Mouse (Mus musculus) kidney, embryonic 16.5 days (tissue): Measurements from ENCODE around the gene Pdgfc. TPM values are rescaled to one million over a fixed set of nuclear protein-coding genes. Genes with fewer than 3 reads are reported as not detected.

Experiments
- ATAC-seq: fragments of 200-750 bp; cut with Nextera tagmentation; 2 replicates; pipeline ENCODE4 v1.8.0; 2017; ENCODE audit warnings: moderate TSS enrichment; ENCODE audit not compliant: low FRiP score, low TSS enrichment
- H3K27ac ChIP-seq: fragments of 300-500 bp; sonication (generic); 2 replicates; pipeline ENCODE4 v1.5.1; 2014; ENCODE audit warnings: low read length
- H3K27me3 ChIP-seq: fragments of 300-500 bp; sonication (generic); 2 replicates; pipeline ENCODE4 v1.6.1; 2014; ENCODE audit warnings: low read length, control low read depth, mixed read lengths; ENCODE audit not compliant: insufficient read depth
- H3K36me3 ChIP-seq: fragments of 300-500 bp; sonication (generic); 2 replicates; pipeline ENCODE4 v1.6.1; 2014; ENCODE audit warnings: low read length, control low read depth, mixed read lengths; ENCODE audit not compliant: insufficient read depth
- H3K4me1 ChIP-seq: fragments of 300-500 bp; sonication (generic); 2 replicates; pipeline ENCODE4 v1.6.1; 2014; ENCODE audit warnings: low read length, control low read depth, mixed read lengths; ENCODE audit not compliant: insufficient read depth
- H3K4me2 ChIP-seq: fragments of 300-500 bp; sonication (generic); replicated peaks from 2 replicates; pipeline ENCODE4 v1.6.1; 2014; ENCODE audit warnings: low read depth, low read length
- H3K4me3 ChIP-seq: fragments of 300-500 bp; sonication (generic); 2 replicates; pipeline ENCODE4 v1.5.1; 2014; ENCODE audit warnings: mild to moderate bottlenecking, low read length
- H3K9ac ChIP-seq: fragments of 300-500 bp; sonication (generic); replicated peaks from 2 replicates; pipeline ENCODE4 v1.6.1; 2014; ENCODE audit warnings: low read length
- H3K9me3 ChIP-seq: fragments of 300-500 bp; sonication (generic); 2 replicates; pipeline ENCODE4 v1.6.1; 2016; ENCODE audit warnings: low read length, control low read depth
- WGBS: fragments of 180-500 bp; shearing (Covaris S2); extraction: QIAGEN DNeasy Blood & Tissue Kit; methylation state at CpG from one replicate; pipeline ENCODE4 v1.1.7; 2014; 5-methylcytosine and 5-hydroxymethylcytosine counted together
- polyA plus RNA-seq: library from polyadenylated mRNA; unstranded; fragments of >200 nt; fragmentation: Nextera tagmentation; extraction: Ambion mirVana; gene quantifications from 2 replicates; pipeline ENCODE4 v1.2.1, GENCODE M21; 2015

Gene Pdgfc
- polyA plus RNA-seq, 1 experiment from 2014 or later, result 28.1 TPM

- no peak overlapping the region for H3K4me3 ChIP-seq
- no peaks in the 10 kb centered on the region for H3K36me3 ChIP-seq
- no peak overlapping the region for H3K4me2 ChIP-seq
- whole genome bisulfite sequencing, result 61% methylated on average over 3 of the region's 3 CpGs
- no peak for ATAC-seq
- 0 out of 2 replicates have a peak, but pooled peaks cover 4% of the 10 kb centered on the region for H3K4me1 ChIP-seq
- H3K27me3 ChIP-seq, result no peaks in the 10 kb centered on the region
- H3K27ac ChIP-seq, result no peak overlapping the region
- H3K9me3 ChIP-seq, result no peaks in the 10 kb centered on the region
- H3K9ac ChIP-seq, result no peak overlapping the region
Observed at GRCm38 (mm10) chr3:81028361-81028760, 7.9 kb upstream of the Pdgfc start.

DNA sequence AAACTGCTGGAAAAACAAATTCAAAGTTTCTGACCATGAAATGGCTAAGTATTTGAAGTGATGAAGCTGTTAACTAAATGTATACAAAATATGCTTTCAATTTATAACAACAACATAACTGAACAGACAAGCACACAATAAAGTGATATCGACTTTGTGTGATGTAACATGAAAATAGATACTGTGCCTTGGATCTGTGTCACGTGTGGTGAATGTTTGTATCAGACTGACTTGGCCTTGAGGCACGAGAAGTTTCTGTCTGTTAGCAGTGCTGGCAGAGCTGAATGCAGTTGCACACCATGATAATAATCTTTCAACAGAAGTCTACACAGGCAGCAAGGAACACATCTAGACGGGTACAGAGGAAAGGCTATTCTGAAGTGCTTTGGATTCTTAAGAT, 6.9 kb upstream of the Pdgfc start:
- no peak for ATAC-seq
- no peak overlapping the region for H3K27ac ChIP-seq
- H3K9me3 ChIP-seq, result no peaks in the 10 kb centered on the region
- H3K4me1 ChIP-seq, result 0 out of 2 replicates have a peak, but pooled peaks cover 4% of the 10 kb centered on the region
- H3K4me2 ChIP-seq, result no peak overlapping the region
- 75% methylated on average over 4 of the region's 4 CpGs for WGBS
- H3K9ac ChIP-seq, result no peak overlapping the region
- H3K4me3 ChIP-seq, result no peak overlapping the region
- H3K36me3 ChIP-seq, result no peaks in the 10 kb centered on the region
- no peaks in the 10 kb centered on the region for H3K27me3 ChIP-seq

- no peak for ATAC-seq
- H3K27ac ChIP-seq, result no peak overlapping the region
- H3K4me1 ChIP-seq, result 0 out of 2 replicates have a peak, but pooled peaks cover 4% of the 10 kb centered on the region
- no peaks in the 10 kb centered on the region for H3K27me3 ChIP-seq
- WGBS, result 74% methylated on average over 3 of the region's 3 CpGs
- H3K9me3 ChIP-seq, result no peaks in the 10 kb centered on the region
- H3K4me2 ChIP-seq, result no peak overlapping the region
- no peak overlapping the region for H3K4me3 ChIP-seq
- H3K9ac ChIP-seq, result no peak overlapping the region
- no peaks in the 10 kb centered on the region for H3K36me3 ChIP-seq
Observed at GRCm38 (mm10) chr3:81029909-81030308, 6.3 kb upstream of the Pdgfc start.

GRCm38 (mm10) chr3:81030311-81030710, 5.9 kb upstream of the Pdgfc start:
- 80% methylated on average over 2 of the region's 2 CpGs for WGBS
- H3K9me3 ChIP-seq, result no peaks in the 10 kb centered on the region
- H3K4me2 ChIP-seq, result no peak overlapping the region
- H3K27me3 ChIP-seq, result no peaks in the 10 kb centered on the region
- H3K4me3 ChIP-seq, result no peak overlapping the region
- H3K9ac ChIP-seq, result no peak overlapping the region
- no peak overlapping the region for H3K27ac ChIP-seq
- ATAC-seq, result no peak
- H3K36me3 ChIP-seq, result no peaks in the 10 kb centered on the region
- H3K4me1 ChIP-seq, result 0 out of 2 replicates have a peak, but pooled peaks cover 4% of the 10 kb centered on the region

- Histone ChIP-seq H3K27ac (no peak overlapping the region), H3K9me3 (no peaks in the 10 kb centered on the region), H3K27me3 (no peaks in the 10 kb centered on the region), H3K4me2 (no peak overlapping the region), H3K9ac (no peak overlapping the region), H3K4me3 (no peak overlapping the region), H3K4me1 (0 out of 2 replicates have a peak, but pooled peaks cover 4% of the 10 kb centered on the region), H3K36me3 (no peaks in the 10 kb centered on the region)
- 68% methylated on average over 4 of the region's 4 CpGs for WGBS
- no peak for ATAC-seq
Observed at GRCm38 (mm10) chr3:81032014-81032413, 4.2 kb upstream of the Pdgfc start.

DNA sequence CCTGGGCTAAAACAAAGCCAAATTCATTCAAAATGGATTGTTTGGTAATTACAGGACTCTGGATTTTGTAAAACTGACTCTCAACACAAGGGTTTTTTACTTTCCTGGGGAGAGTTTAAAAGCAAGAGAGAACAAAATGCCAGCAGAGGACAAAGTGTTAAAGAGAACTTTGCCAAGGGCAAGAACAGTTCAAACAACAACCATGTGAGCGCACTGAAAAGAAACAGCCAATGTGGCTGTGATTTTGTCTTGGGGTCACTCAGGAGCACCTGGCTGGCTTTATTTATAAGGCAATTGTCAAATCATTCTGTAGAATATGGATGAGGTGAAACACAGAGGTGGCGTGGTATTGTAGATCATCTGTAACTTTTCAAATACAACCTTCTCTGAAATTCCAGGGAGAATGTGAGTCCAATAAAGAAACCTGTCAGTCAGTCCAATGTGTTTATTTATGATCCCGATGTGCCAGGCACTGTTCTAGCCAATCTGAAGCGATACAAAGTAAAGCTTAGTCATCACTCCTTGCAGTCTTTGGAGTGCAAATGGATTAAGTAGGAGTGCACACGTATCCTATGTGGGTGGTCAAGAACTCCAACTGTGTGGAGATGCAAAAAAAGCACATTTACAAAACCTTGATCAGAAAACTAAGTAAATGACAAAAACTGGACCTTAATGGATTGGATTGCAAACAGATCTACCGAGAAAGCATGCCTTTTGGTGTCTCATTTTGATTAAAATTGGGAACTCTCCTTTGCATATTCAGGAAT, 1.7 kb upstream of the Pdgfc start:
- 74% methylated on average over 6 of the region's 6 CpGs for WGBS
- no peak overlapping the region for H3K4me2 ChIP-seq
- peaks cover 15% of the 10 kb centered on the region; the same call in 1 of the 2 replicates for H3K4me1 ChIP-seq
- H3K36me3 ChIP-seq, result no peaks in the 10 kb centered on the region
- no peak for ATAC-seq
- no peak overlapping the region for H3K27ac ChIP-seq
- H3K9ac ChIP-seq, result no peak overlapping the region
- H3K4me3 ChIP-seq, result no peak overlapping the region
- no peaks in the 10 kb centered on the region for H3K9me3 ChIP-seq
- H3K27me3 ChIP-seq, result no peaks in the 10 kb centered on the region

DNA sequence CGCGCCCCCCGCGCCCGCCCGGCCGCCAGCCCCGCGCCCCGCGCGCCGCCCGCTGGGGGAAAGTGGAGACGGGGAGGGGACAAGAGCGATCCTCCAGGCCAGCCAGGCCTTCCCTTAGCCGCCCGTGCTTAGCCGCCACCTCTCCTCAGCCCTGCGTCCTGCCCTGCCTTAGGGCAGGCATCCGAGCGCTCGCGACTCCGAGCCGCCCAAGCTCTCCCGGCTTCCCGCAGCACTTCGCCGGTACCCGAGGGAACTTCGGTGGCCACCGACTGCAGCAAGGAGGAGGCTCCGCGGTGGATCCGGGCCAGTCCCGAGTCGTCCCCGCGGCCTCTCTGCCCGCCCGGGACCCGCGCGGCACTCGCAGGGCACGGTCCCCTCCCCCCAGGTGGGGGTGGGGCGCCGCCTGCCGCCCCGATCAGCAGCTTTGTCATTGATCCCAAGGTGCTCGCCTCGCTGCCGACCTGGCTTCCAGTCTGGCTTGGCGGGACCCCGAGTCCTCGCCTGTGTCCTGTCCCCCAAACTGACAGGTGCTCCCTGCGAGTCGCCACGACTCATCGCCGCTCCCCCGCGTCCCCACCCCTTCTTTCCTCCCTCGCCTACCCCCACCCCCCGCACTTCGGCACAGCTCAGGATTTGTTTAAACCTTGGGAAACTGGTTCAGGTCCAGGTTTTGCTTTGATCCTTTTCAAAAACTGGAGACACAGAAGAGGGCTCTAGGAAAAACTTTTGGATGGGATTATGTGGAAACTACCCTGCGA, 517 bp downstream of the Pdgfc start:
- peak overlapping the region; percentile 81 for H3K4me3 ChIP-seq
- H3K9ac ChIP-seq, result peak overlapping the region; percentile 89
- under 1% methylated on average over 66 of the region's 68 CpGs for WGBS
- no peaks in the 10 kb centered on the region for H3K36me3 ChIP-seq
- H3K4me2 ChIP-seq, result peak overlapping the region; percentile 81
- peaks cover 15% of the 10 kb centered on the region; the same call in 1 of the 2 replicates for H3K4me1 ChIP-seq
- peak overlapping the region; percentile 89 for H3K27ac ChIP-seq
- H3K9me3 ChIP-seq, result no peaks in the 10 kb centered on the region
- ATAC-seq, result peak; percentile 94
- H3K27me3 ChIP-seq, result no peaks in the 10 kb centered on the region

DNA sequence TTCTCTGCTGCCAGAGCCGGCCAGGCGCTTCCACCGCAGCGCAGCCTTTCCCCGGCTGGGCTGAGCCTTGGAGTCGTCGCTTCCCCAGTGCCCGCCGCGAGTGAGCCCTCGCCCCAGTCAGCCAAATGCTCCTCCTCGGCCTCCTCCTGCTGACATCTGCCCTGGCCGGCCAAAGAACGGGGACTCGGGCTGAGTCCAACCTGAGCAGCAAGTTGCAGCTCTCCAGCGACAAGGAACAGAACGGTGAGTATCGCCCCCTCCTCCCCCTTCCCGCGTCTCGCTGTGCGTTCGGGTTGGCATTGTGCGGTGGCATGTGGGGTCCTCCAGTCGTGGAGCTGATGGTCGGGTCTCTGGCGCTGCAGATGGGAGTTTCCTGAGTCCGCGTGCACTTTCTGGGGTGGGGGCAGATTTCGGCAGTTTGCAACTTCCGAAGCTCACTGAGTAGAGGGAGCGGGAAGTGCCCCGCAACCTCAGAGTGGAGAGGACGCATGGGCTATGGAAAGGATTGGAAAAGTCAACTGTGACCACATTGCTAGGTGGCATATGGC, 1.2 kb downstream of the Pdgfc start:
- WGBS, result under 1% methylated on average over 31 of the region's 34 CpGs
- peak; percentile 52 for ATAC-seq
- no peaks in the 10 kb centered on the region for H3K9me3 ChIP-seq

DNA sequence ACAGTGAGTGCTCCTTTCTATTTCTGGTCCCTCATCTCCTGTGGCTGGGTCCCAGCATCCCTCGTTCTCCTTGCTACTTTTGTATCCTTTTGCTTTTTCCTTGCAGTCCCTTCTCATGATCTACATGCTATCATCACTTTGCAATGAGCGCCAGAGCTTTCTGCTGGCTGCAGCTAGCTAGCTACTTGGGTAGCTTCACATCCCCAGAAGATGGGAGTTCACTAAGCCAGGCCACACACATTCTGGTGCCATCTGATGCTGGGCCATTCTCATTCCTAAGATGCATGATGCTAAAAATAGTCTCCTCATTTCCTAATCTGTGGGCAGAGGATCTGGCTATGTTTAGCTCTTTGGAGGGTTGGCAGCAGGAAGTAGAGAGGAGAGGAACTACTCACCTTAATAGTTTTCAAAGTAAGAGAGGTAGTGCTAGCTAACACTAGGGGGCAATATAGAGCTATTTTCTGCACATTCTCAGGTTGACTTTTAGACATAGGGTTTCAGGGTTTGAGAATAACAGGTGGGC, 3.0 kb downstream of the Pdgfc start:
- Histone ChIP-seq H3K9me3 (no peaks in the 10 kb centered on the region), H3K27ac (peak overlapping the region; percentile 21; the same call in 1 of the 2 replicates), H3K36me3 (no peaks in the 10 kb centered on the region), H3K4me1 (peaks cover 13% of the 10 kb centered on the region; the same call in 1 of the 2 replicates), H3K27me3 (no peaks in the 10 kb centered on the region), H3K4me2 (peak overlapping the region; percentile 81), H3K9ac (peak overlapping the region; percentile 22; the same call in 1 of the 2 replicates), H3K4me3 (peak overlapping the region; percentile 32)
- 34% methylated on average over 2 of the region's 2 CpGs for WGBS
- ATAC-seq, result peak; percentile 16; the same call in 1 of the 2 replicates

More for the DNA sequence above, 1.2 kb downstream of the Pdgfc start:
- peak overlapping the region; percentile 81 for H3K4me3 ChIP-seq
- H3K27ac ChIP-seq, result peak overlapping the region; percentile 89
- H3K27me3 ChIP-seq, result no peaks in the 10 kb centered on the region
- H3K9ac ChIP-seq, result peak overlapping the region; percentile 89
- peak overlapping the region; percentile 81 for H3K4me2 ChIP-seq
- no peaks in the 10 kb centered on the region for H3K36me3 ChIP-seq
- H3K4me1 ChIP-seq, result peaks cover 15% of the 10 kb centered on the region; the same call in 1 of the 2 replicates
